Mouse (Mus musculus) heart, postnatal 36 days (tissue): ENCODE data around the gene Nfkbid. TPM values are rescaled to one million over a fixed set of nuclear protein-coding genes. Genes with fewer than 3 reads are reported as not detected.

Source experiments
- DNase-seq, 2 experiments: peaks; one replicate each; pipeline ENCODE4 v3.0.0; 2021 to 2022
- intact Hi-C: fragments of 180-260 bp; cut with DNase I; formaldehyde crosslinking; loops from one replicate; pipeline ENCODE4 v1.15.1; 2025
- total RNA-seq, 2 experiments: library from RNA; stranded (reverse); gene quantifications; 2 replicates each; pipeline ENCODE4 v1.2.3; 2021

The Nfkbid gene
- total RNA-seq = under 1 TPM; 0.27 to 0.28 TPM

DNA sequence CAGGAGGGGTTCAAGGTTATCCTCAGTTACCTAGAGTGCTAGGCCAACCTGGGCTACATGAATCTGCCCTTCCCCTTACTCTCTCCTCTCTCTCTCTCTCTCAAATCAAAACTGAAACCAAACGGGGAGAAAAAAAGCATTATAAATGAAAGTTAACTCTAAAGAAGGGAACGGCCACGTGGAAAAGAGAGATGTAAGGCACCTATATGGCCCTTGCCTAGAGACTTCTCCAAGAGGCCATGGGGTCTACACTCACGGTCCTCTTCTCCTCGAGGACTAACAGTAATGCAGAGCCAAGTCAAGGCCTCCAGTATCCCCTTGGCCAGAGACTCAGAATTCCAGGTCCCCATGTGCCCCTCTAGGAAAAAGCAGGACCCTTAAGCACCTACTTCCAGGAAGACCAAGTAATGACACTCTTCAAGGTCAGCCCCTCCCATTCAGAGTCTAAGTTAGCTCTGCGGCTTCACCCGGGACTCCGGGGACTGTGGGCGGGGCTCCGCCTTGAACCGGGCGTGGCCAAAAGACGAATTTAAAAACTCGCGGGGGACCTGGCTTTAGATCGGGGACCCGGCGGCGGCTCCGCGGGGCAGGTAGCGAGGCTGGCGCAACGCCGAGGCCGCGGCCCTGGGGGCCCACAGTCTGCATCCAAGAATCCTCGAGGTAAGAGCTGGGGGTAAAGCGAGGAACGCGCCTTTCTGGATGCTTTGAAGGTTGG is at the start of gene Nfkbid:
TSS of gene Nfkbid (plus strand) at position 558 of the 715 bp plus-strand sequence.
- peak; percentile 68 to 76 for DNase-seq
- intact Hi-C loops = no loop called here

GRCm38 (mm10) chr7:30373501-30373962 is 48.0 kb upstream of the Nfkbid start:
- DNase-seq = peak; percentile 83 to 84
- intact Hi-C loops = loop anchor here (1.0 to 2.0 kb wide), 3 partner anchors 59 to 119 kb away; partner anchors contain the start of gene Prodh2

DNA sequence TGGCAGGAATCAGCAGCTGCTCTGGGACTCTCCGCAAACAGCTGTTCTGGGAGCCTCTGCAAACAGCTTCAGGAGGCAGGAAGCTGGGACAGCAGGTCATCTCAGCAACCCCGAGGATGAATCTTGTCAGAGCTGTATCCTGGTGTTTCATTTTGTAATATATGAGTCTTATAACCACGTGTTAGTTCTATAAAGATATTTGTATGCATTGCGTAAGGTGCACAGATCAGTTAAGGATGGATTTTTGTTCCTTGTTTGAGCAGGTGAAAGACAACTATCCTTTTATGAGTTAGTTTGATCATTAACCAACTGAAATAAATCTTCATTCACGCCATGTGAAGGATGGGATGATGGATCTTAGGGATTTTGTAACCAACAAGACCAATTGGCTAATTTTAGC is 41.5 kb upstream of the Nfkbid start:
- no peak for DNase-seq
- intact Hi-C loops = no loop called here

- no peak for DNase-seq
- intact Hi-C loops = no loop called here
These were observed 37.4 kb upstream of the Nfkbid start for GRCm38 (mm10) chr7:30384106-30384505.

GRCm38 (mm10) chr7:30392746-30393520 is 28.6 kb upstream of the Nfkbid start:
- DNase-seq = no peak
- intact Hi-C loops = no loop called here

DNA sequence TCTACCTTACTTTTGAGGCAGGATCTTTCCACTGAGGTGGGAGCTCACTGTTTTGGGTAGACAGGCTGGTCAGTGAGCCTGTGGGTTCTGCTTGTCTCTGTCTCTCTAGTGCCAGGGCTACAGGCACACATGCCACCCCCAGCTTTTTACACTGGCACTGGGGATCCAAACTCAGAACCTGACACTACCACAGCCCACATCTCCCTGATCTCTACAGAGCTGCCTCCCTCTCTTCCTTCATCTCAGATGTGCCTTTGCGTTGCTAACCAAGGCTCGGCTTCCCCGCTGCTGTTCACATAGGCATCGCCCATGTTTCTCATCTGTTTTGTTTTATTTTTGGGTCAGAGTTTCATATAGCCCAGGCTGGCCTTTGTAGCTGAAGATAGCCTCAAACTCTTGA is 27.9 kb upstream of the Nfkbid start:
- intact Hi-C loops = no loop called here
- DNase-seq = no peak

GRCm38 (mm10) chr7:30394379-30394778 is 27.2 kb upstream of the Nfkbid start:
- intact Hi-C loops = no loop called here
- peak in 1 of 2 experiments; percentile 38 for DNase-seq

DNA sequence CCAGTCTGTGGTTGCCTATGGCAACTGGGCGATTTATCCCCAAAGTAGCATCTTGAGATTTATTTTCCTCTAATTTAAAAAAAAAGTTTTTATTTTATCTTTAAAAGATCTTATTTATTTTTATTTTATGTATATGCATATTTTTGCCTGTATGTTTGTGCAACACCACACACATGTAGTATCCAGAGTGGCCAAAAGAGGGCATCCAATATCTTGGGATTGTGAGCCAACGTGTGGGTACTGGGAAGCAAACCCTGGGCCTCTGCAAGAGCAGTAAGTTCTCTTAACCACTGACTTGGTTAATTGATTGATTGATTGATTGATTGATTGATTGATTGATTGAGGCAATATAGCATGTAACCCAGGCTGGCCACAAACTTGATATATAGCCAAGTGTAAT is 26.7 kb upstream of the Nfkbid start:
- intact Hi-C loops = no loop called here
- no peak for DNase-seq

- DNase-seq = no peak
- intact Hi-C loops = no loop called here
These were observed 21.9 kb upstream of the Nfkbid start for GRCm38 (mm10) chr7:30399671-30400070.

GRCm38 (mm10) chr7:30402343-30402742 is 19.2 kb upstream of the Nfkbid start:
- intact Hi-C loops = no loop called here
- DNase-seq = no peak

DNA sequence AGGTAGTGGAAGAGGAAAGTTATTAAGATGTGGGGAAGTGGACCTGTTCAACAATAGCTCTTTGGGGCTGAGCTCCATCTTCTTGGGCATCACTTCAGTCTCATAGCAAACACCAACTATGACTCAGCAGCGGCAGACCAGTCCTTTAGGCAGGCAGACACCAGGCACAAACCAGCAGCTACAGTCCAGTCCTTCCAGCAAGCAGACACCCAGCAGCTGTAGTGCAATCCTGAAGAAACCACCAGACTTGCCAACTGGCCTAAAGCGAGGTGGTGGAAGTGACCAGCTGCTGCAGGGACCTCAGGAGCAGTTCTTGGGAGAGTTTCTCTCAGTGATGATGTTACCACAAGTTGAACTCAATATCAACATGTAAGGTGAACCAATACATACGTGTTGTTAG is 12.9 kb upstream of the Nfkbid start:
- no peak for DNase-seq
- intact Hi-C loops = no loop called here

GRCm38 (mm10) chr7:30409789-30410188 is 11.7 kb upstream of the Nfkbid start:
- no peak for DNase-seq
- intact Hi-C loops = no loop called here

DNA sequence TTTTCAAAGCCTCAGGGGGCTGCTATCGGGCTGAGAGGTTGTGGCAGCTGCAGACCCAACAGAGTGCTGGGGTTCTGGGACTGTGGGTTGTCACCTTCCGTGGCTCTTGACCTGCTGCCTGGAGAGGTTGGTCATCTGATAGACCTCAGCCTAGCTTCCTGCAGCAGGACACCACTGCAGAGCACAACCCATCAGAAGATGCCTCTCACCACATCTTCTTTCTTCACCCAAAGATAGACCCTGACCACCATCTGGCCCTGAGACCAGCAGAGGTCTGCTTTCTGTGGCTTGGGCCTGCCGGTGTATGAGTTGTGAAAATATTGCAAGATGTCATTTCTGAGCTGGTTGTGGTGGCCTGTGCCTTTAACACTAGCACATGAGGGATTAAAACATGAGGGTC is 10.5 kb upstream of the Nfkbid start:
- intact Hi-C loops = no loop called here
- DNase-seq = no peak

- intact Hi-C loops = no loop called here
- DNase-seq = peak in 1 of 2 experiments; percentile 29
These were observed 8.8 kb upstream of the Nfkbid start for GRCm38 (mm10) chr7:30412735-30413147.

GRCm38 (mm10) chr7:30413596-30413995 is 7.9 kb upstream of the Nfkbid start, which contains the start of gene Tyrobp:
TSS of gene Tyrobp (plus strand) at chr7:30413760.
- intact Hi-C loops = no loop called here
- peak; percentile 24 to 42 for DNase-seq

DNA sequence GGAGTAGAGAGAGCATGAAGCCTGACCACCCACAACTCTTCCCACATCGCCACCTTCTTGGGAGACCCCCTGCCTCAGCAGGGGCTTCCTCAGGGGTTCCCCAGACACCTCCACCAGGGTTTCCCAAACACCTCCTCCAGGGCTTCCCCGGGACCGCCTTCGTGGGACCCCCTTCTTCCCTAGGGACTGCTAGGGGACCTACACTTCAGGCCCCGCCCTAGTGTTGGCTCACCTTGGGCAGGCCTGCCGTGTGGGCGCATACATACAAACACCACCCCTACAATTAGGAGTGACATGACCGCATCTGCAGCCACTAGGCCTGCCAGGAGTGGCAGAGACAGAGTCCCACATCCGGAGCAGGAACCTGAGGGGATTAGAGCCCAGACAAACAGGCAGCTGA is 3.7 kb upstream of the Nfkbid start:
- DNase-seq = no peak
- intact Hi-C loops = no loop called here

DNA sequence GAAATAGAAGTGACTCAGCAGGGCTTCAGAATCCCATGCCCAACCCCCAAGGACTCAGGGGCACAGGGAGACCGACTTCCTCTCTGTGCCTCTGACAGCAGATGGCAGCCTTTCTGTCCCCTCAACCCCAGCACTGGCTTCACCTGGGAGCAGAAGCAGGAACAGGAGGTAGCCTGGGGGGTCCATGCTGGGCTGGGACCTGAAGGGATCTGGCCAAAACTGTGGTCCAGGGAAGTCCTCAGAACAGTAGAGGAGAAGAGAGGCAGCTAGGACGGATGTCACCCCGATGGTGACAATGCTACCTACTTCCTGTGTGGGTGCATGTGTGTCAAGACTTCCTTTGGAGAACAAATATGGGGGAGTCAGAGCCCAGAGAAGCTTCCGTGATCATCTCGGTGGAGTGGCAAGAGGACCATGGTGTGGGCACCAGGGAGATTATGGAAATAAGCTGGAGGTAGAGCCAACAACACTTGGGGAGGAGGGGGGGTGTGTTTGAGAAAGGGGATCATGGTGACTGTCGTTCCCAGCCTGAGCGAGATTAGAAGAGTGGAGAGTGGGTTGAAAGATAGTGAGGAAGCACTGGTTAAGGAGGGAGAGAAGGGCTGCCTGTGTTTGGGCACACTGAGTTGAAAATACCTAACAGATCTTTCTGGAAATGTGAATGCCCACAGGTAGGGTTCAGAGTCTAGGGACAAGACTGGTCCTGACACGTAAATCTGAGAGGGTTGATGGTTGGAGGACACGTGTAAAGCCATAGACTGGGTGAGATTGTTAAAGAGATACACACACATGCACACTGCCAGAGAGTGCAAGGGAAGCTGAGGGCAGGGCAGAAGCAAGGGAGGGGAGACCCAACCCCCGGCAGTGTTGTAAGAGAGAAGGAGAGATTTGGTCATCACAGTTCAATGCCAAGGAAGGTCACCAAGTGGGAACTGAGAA is 1.7 kb upstream of the Nfkbid start, which contains the start of gene Hcst:
TSS of gene Hcst (minus strand) at position 294 of the 939 bp plus-strand sequence.
- intact Hi-C loops = no loop called here
- DNase-seq = peak in 1 of 2 experiments; percentile 39

DNA sequence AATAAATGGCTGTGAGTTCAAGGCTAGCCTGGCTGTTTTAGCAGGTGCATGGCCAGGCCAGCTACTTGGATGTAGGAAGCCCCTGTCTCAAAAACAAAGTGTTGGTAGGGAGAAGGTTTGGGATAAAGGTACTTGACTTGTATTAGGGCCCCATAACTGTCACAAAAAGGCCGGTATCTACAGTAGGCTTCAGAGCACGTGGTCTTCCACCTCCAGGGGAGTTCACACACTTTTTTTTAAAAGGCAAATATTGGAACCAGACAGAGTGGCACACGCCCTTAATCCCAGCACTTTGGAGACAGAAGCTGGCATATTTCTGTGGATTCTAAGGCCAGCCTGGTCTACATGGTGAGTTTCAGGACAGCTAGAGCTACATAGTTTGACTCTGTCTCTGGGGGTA is 859 bp upstream of the Nfkbid start:
- intact Hi-C loops = no loop called here
- DNase-seq = no peak

DNA sequence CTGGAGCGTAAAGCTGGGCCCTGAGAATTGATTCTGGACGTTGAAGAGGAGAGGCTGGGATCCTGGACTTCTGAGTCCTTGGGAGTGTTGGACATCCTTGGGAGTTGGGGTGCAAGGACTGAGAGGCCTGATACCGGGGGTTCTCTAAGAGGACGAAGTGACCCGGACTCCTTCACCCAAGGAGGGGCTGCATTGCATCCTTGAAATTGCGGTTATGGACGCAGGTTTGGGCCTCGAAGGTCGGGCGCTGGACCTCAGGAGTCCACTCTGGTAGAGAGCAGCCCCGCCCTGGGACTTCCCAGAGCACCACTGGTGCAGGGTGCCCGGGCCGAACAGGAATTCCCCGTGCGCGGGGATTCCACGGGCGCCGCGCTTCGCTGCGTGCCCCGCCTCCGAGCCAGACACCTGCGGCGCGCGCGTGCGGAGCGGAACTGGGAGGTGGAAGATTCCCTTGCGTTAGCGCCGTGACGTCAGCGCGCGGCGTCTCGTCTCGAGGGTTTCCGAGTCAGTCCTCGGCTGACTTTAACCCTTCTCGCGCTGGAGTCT is 431 bp downstream of the Nfkbid start:
- peak; percentile 75 to 83 for DNase-seq
- intact Hi-C loops = no loop called here

- intact Hi-C loops = no loop called here
- DNase-seq = no peak
These were observed 1.0 kb downstream of the Nfkbid start for GRCm38 (mm10) chr7:30422560-30422959.
